ENCODE assay signal across 8 mouse cellular contexts in genomic region chrX:41910471-41910870, GRCm38 (mm10). TPM values are rescaled to one million over a fixed set of nuclear protein-coding genes. Genes with fewer than 3 reads are reported as not detected.
DNase-seq lines count a peak whose midpoint lies in the region; ATAC-seq and TF ChIP-seq lines count a peak whose summit lies in the region.

No protein-coding gene starts in this region.

- H3K4me1 ChIP-seq in hindbrain, embryonic 16.5 days (ENCODE audit: control insufficient read depth, insufficient read depth, low read depth, low read length): peaks cover 8% of the 10 kb centered on the region

- peak overlapping the region; percentile 78 for H3K4me3 ChIP-seq in layer of hippocampus, adult 2 months
- H3K4me3 ChIP-seq in hindbrain, embryonic 16.5 days (ENCODE audit: low read length): peak overlapping the region; percentile 64
- peak overlapping the region; percentile 67 for H3K4me3 ChIP-seq in myocyte

- no peak for TF ChIP-seq POLR2A in brain, embryonic 14.5 days (IDR thresholded peaks at IDR 0.05; ENCODE audit: borderline replicate concordance, extremely low read depth, insufficient read depth, insufficient read length, poor library complexity, severe bottlenecking)
- no peak for TF ChIP-seq POLR2A in myocyte (IDR thresholded peaks at IDR 0.05; ENCODE audit: insufficient read length, low read depth)

- H3K9me3 ChIP-seq in hindbrain, embryonic 16.5 days (ENCODE audit: control insufficient read depth, low read length): no peaks in the 10 kb centered on the region

- H3K9ac ChIP-seq in hindbrain, embryonic 16.5 days (ENCODE audit: low read depth, low read length): no peak overlapping the region

- H3K27me3 ChIP-seq in hindbrain, embryonic 16.5 days (replicated peaks; ENCODE audit: control insufficient read depth, insufficient read depth, low read length): no peaks in the 10 kb centered on the region
- H3K27me3 ChIP-seq in myocyte (ENCODE audit: control insufficient read depth, insufficient read depth, insufficient read length): no peaks in the 10 kb centered on the region

- DNase-seq in layer of hippocampus, adult 2 months (ENCODE audit: low spot score in 2 of 2): no peak
- no peak for DNase-seq in layer of hippocampus, postnatal 36 days
- peak; percentile 5 for DNase-seq in brain, embryonic 14.5 days (ENCODE audit: low read depth)
- DNase-seq in layer of hippocampus, adult 9-10 months (ENCODE audit: low spot score): no peak
- DNase-seq in ovary, postnatal 36 days (ENCODE audit: low spot score): no peak

- H3ac ChIP-seq in myocyte (ENCODE audit: control insufficient read depth, insufficient read length): peak overlapping the region; percentile 69

- H3K27ac ChIP-seq in layer of hippocampus, adult 2 months: no peak overlapping the region
- no peak overlapping the region for H3K27ac ChIP-seq in hindbrain, embryonic 16.5 days (ENCODE audit: low read depth, low read length)

- no peak for ATAC-seq in hindbrain, embryonic 16.5 days
- ATAC-seq in cerebellum, adult (ENCODE audit: insufficient number of reproducible peaks, low FRiP score, low TSS enrichment): no peak

- 15% methylated on average over 9 of the region's 9 CpGs for WGBS in hindbrain, embryonic 16.5 days

- peak overlapping the region; percentile 71 for H3K4me2 ChIP-seq in hindbrain, embryonic 16.5 days (ENCODE audit: low read length)
- peak overlapping the region; percentile 78 for H3K4me2 ChIP-seq in myocyte (ENCODE audit: low read depth)

- peaks cover 62% of the 10 kb centered on the region for H3K79me2 ChIP-seq in myocyte (ENCODE audit: control insufficient read depth, insufficient read depth)

- H3K36me3 ChIP-seq in hindbrain, embryonic 16.5 days (ENCODE audit: control insufficient read depth, insufficient read depth, low read length): no peaks in the 10 kb centered on the region
- no peaks in the 10 kb centered on the region for H3K36me3 ChIP-seq in myocyte (ENCODE audit: control insufficient read depth, insufficient read depth)

- TF ChIP-seq CTCF in layer of hippocampus, adult 2 months (conservative IDR thresholded peaks at IDR 0.05): no peak
- no peak for TF ChIP-seq CTCF in brain, embryonic 14.5 days (IDR thresholded peaks at IDR 0.05; ENCODE audit: borderline replicate concordance, extremely low read depth, insufficient read depth, insufficient read length)

TF ChIP-seq in myocyte, 11 proteins besides CTCF, POLR2A, EP300 and RAD21:
- TF ChIP-seq TCF3 (IDR thresholded peaks at IDR 0.05; ENCODE audit: insufficient read length, low read depth): no peak
- no peak for TF ChIP-seq MYOG (IDR thresholded peaks at IDR 0.05; ENCODE audit: control insufficient read depth in 1 of 3, insufficient read depth in 1 of 3, insufficient read length in 2 of 3, low read depth in 2 of 3)
- TF ChIP-seq E2F4 (IDR thresholded peaks at IDR 0.05; ENCODE audit: insufficient read depth): no peak
- no peak for TF ChIP-seq USF1 (IDR thresholded peaks at IDR 0.05; ENCODE audit: low read depth)
- no peak for TF ChIP-seq REST (IDR thresholded peaks at IDR 0.05; ENCODE audit: insufficient read depth, insufficient read length)
- TF ChIP-seq SRF (IDR thresholded peaks at IDR 0.05; ENCODE audit: control insufficient read depth, insufficient read length, low read depth): no peak
- no peak for TF ChIP-seq MYOD1 (IDR thresholded peaks at IDR 0.05; ENCODE audit: control insufficient read depth in 1 of 3, insufficient read length in 2 of 3, low read depth in 2 of 3)
- TF ChIP-seq TCF12 (IDR thresholded peaks at IDR 0.05; ENCODE audit: insufficient read depth, poor library complexity, severe bottlenecking): no peak

RNA-seq across cellular contexts. Expression of gene Thoc2, which starts 10.0 kb away (rescaled TPM):
- 10 to 100 TPM; 59.4 to 62.9 TPM for total RNA-seq in layer of hippocampus, adult 2 months (2021)
- 10 to 100 TPM; 52.6 to 57.3 TPM for total RNA-seq in layer of hippocampus, postnatal 36 days (2021)
- 58.1 and 65.6 TPM in 2 replicates for polyA plus RNA-seq in brain, embryonic 14.5 days (2012; rRNA removed)
- 63.7 and 70.3 TPM in 2 replicates for polyA plus RNA-seq in hindbrain, embryonic 16.5 days (2015; fragmentation: Nextera tagmentation; extraction: Ambion mirVana)
- 4.0 TPM for polyA plus RNA-seq in myocyte (2012; fragmentation: generic; extraction: Trizol)

Comparison
In these comparisons a context has a peak if more than half of its experiments do, and no peak if none do; other contexts are left out.
1. RNA of gene Thoc2, which starts 10.0 kb away (polyA plus RNA-seq): 63.7 to 70.3 TPM in hindbrain, embryonic 16.5 days and 58.1 to 65.6 TPM in brain, embryonic 14.5 days; 4.0 TPM in myocyte (single experiment); every median in the first group is over 10 times any median in the second.
2. Peak in every context shown above with its lines, with median percentiles within 50 percentile points of each other: H3K4me3 ChIP-seq.